Mouse (Mus musculus): ENCODE data around the gene Nop16. TPM values are rescaled to one million over a fixed set of nuclear protein-coding genes. Genes with fewer than 3 reads are reported as not detected.

The Nop16 gene
- total RNA-seq, 2 experiments from 2014 or later: 16.5 to 17.4 TPM

DNA sequence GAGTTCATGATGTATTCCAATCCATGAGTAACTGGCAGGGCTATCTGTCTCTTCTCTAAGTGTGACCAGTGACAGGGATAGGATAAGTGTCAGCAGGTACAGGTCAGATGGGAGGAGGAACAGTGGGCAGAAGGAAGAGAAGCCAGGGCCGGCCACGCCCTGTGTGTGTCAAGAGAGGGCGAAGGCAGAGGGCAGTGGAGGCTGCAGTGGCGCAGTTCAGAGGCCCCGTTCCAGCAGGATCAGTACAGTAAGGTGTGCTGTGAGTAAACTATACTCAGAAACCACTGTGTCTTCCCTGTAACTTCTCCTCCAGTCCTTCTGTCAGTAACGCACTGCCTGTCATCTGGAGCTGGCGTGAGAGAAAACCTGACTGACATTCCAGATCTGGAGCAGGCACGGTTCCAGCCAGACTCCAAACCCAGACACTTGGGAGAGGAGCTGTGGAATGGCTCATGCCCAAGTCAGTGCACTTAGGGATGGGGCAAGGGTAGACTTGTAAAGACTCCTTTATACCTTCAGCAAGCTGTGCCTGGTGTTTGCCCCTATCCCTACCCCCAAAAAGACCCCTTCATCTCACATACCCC lies 6.3 kb upstream of the Nop16 start:
- no peak for DNase-seq

DNA sequence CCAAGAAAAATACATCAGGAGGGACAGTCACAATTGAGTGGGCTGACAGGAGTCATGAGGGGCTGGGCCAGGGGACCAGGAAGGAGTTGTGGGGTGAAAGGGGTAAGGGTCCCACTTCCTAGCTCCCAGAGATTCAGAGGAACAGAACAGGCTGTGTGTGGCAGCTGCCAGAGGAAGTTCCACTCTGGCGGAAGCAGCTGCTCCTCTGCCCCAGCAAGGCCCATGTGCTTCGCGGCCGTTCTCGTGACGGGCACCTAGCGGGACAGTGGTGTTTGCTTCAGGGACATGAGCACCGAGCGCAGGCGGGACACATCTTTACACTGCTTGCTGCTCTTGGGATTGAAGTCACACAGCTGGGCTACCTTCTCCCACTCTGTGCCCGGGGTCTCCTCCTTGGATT lies 3.7 kb upstream of the Nop16 start:
- DNase-seq: no peak

DNA sequence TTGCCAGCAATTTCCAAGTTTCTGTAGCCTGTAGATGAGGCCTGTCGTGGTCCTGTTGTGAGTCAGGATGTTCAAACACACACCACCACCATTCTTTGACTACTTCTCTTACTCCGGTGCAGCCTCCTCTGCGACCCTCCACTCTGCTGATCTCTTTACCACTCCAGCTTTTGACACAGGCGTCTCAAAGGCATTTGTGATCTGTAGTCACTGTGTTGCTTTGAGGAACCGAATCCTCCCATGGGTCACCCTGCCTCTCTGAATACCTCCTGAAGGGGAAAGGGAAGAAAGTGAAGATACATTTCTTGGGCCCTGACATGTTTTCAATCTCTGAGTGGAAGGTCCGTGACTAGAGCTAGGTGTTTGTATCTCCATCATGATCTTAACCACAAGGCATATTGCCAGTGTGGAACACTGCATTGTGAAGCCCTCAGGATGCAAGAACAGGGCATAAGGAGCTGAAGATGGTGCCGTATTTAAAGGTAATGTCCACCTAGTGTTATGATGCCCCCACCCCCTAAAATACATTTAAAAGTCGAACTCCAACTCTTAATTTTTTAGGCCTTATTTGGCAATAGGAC lies 2.0 kb upstream of the Nop16 start:
- no peak for DNase-seq

DNA sequence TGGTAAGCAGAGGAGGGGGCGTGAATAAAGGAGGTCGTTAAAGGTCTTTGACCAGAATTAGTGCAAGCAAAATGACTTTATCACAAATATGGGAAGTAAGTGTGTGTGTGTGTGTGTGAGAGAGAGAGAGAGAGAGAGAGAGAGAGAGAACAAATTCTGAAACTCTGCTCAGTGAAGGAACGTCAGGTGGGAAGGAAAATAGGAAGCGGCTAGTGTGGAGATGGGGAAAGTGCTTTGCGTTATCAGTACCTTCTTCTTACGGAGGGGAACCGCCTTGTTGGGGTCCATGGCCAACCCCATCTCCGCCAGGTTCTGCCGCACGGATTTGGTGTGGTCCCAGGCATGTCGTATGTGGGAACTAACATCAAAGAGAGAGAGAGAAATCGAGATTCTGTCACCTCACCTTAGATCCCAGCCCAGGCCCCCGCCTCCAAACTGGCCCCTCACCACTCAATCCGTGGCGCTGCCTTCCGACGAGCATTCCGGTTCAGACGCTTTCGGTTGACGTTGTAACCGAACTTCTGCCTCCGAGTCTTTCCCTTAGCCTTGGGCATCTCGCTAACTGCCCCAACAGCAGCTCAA lies 385 bp downstream of the Nop16 start:
- no peak for DNase-seq

DNA sequence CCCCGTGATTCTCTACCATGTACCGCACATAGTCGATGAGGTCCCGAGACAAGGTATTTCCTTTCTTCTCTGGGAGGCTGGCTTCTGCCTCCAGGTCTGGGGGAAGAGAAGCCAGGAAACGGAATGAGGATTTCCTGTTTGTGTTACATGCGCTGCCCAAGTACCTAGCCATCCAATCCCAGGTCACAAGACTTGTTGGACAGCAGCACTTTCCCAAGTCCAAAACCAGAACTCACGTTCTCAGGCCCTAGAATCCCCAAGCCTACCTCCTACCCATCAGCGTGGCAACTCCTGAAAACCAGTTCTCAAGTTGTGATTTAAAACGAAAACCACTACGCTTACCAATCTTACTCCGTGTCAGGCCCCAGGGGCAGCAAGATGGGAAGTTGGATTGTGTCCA lies 4.1 kb downstream of the Nop16 start:
- no peak for DNase-seq

DNA sequence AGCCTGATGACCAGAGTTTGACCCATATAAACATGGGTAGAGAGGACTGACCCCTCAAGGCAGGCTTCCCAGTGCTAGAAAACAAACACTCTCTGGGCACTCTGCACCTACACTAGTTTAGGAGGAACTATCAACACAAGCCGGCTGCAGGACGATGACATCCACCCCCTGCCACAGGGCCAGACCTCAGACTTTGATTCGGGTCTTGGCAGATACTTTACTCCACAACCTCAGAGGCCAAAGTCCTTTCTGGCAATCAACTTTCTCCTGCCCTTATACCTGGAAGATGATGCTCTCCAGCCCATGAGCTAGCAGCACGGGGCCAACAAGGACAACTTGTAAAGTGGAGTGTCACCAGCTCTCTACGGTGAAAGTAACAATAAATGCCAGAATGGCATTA lies 7.0 kb downstream of the Nop16 start:
- DNase-seq: no peak

DNA sequence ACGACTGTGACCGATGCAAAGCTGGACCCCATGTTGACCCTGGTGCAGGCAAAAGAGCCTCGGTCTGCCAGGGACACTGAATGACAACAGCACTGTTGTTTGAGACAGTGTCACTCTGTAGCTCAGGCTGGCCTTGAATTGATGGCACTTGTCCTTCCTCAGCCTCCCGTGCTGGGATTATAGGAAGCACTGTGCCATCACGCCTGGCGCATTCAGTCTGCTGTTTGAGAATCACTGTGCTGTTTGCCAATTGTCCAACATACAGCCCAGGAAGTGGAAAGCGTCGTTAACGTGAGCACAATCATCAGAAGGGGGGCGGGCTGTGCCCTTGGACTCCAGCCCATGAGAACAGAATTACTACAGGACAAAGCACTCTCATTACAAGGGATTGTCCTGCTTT lies 7.8 kb downstream of the Nop16 start:
- DNase-seq: no peak

DNA sequence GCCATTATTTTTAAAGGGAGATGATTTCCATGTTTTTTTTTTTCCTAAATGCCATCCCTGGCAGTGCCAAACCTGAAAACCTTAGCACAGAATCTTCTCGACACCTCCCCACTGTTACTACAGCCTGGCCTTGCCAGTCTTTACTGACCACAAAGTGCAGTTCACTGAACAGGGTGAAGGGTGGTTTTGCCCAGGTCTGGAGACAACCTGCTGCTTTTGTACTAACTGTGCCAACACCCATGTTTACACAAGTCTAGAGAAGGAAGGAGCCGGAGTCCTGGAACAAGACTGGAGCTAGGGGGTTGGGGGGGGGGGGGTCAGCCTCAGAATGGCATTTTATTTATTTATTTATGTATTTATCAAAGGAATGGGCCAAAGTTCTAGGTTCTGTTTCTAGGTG lies 8.5 kb downstream of the Nop16 start:
- no peak for DNase-seq

DNA sequence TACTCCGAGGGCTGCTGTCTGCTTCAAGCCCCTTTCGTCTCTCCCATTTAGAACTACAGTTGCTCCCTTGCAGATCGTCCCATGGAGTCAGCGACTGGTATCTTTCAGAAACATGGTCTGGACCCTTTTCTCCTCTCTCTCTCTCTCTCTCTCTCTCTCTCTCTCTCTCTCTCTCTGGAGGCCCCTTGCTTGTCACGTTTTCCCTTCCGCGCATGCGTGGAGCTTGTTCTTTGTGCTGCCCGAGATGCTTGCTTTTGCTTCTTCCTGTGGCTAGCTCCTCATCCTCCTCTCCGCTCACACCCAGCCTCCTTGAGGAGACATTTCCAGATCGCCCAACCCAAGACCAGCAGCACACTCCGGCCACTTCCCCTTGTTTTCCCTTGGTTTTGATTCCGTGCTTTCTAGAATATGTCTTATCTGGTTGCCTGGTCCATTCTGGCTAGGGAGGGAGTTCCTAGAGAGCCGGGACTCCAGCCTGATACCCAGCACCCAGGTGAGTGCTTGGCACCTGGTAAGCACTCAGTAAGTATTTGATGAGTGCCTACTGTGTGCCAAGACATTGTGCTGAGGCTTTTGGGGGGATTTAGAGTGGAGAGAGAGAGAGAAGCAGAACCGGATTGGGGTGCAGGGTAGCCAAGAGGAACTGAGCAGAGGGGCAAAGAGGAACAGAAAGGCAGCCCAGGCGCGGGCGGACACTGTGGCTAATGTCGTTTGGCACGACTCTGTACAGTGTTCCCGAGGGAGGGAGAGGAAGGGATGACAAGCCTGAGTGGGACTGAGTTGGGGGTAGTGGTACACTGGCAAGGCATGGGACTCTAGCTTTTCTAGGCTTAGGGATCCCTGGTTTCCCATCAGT lies 12.0 kb downstream of the Nop16 start:
- no peak for DNase-seq

DNA sequence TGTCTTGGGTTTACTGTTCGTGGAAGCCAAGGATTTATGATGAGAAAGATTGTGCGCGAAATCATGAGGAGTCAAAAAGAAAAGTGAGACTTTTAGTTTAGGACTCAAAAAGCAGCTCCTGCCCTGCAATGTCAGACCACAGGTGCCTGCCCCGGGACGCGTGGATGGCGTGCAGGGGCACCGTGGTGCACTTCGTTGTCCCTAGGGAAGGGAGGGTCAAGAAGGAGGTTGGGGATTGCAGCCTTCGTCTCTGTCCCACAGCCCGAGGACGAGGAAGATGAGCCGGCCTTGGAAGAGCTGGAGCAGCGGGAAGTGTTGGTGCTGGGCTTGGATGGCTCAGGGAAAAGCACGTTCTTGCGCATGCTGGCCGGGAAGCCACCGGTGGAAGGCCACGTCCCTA lies 14.4 kb downstream of the Nop16 start:
- no peak for DNase-seq

DNA sequence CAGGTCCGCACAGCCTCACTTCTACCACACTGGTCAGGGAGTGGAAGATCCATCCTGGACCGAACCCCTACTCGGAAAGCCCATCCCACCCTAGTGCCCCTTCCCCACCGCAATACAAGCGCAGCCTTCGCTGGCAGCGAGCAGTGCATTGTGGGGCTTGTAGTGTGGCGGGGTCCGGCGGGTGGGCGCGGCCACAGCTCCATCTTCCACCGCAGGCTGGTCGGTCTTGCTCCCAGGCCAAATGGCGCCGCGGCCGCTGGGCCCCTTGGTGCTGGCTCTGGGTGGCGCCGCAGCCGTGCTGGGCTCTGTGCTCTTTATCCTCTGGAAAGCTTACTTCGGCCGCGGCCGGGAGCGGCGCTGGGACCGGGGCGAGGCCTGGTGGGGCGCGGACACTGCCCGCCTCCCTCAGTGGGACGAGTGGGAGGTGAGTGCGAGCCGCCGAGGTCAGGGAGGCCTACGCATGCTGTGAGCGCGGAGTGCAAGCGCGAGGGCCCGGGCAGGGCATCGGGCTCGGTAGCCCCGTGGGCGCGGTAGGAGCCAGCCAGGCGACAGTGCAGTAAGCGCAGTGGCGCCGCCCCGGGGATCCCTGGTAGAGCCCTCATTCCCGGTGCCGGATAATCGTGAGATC lies 14.9 kb downstream of the Nop16 start, which contains the start of gene Arl10:
Gene Arl10 (plus strand): TSS at position 162 of the 628 bp plus-strand sequence.
- peak; percentile 76 for DNase-seq

DNA sequence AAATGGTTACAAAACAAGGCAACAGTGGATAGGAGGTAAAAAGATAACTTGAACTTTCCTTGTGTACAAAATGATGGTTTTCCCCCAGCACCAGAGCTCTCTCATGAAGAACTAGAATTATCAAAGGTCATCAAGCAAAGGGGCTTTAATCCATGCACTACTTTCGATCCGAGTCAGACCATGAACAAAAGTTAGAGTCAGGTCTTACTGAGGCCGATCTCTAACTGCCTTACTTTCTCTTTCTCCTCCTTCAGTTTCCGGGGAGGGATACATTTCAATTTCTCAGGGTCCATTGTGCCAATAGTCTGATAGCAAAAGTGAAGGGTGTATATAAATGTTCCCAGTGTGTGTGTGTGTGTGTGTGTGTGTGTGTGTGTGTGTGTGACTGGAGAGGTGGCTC lies 17.3 kb downstream of the Nop16 start:
- no peak for DNase-seq

DNA sequence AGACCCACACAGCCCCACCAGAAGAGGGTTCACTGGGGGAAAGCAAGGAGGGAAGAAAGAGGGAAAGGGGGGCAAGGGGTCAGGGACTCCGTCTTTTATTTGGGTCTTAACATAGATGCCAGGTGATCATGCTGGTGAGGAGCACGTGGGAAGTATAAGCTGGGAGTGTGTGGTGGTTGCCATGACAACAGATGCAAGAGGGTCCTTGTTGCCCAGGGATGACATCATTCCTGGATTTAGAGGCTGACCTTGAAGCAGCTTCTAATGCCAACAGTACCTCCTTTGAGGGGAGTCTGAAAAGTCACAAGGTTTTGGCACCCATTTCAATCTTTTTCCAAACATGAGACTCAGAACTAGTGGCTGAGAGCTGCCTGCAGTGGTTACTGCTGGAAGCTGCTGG lies 18.3 kb downstream of the Nop16 start:
- DNase-seq: no peak

DNA sequence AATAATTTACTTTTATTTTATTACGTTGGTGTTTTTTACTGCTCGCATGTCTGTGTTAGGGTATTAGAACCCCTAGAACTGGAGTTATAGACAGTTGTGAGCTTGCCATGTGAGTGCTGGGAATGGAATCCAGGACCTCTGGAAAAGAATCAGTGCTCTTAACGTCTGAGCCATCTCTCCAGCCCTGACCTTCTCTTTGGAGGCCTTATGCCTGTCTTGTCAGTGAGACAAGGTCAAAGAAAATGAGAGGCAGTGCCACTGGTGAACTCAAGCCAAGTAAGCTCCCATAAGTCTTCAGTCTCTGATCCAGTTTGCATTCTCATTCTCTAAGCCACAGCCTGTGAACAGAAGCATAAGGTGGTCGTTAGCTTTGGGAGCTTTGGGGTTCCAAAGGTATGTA lies 19.2 kb downstream of the Nop16 start:
- DNase-seq: no peak

DNA sequence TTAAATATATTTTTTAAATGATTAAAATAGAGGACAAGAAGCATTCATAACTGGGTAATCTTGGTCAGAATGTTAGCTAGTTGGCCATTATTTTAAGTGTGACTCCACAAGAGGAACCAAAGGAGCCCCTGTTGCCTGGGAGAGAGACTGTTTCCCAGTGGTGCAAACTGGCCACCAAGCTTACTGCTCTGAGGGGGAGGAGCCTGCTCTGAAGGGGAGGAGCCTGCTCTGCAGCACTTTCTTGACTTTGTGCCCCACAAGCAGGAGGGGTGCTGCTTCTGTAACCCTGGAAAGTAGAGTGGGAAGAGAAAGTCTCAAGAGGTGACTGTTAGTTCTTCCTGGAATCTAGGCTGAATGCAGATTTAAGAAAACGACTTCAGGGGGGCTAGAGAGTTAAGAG lies 20.6 kb downstream of the Nop16 start:
- DNase-seq: no peak

DNA sequence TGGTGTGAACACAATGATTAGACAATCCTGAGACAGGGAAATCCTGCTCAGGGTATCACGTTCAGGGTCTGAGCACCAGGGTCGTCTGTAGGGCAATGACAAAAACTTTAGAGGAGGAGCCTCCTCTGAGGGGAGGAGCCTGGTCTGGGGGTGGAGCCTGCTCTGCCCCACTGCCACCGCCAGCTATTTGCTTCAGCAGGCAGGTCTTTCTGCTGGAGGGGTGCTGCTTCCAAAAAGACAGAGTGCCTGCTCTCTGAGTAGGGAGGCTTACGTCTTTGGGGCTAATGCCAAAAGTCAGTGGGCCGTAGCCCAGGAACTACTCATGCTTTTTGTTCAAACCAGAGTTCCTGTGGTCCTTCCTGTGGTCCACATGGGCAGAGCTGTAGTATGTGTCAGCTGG lies 21.5 kb downstream of the Nop16 start:
- no peak for DNase-seq

DNA sequence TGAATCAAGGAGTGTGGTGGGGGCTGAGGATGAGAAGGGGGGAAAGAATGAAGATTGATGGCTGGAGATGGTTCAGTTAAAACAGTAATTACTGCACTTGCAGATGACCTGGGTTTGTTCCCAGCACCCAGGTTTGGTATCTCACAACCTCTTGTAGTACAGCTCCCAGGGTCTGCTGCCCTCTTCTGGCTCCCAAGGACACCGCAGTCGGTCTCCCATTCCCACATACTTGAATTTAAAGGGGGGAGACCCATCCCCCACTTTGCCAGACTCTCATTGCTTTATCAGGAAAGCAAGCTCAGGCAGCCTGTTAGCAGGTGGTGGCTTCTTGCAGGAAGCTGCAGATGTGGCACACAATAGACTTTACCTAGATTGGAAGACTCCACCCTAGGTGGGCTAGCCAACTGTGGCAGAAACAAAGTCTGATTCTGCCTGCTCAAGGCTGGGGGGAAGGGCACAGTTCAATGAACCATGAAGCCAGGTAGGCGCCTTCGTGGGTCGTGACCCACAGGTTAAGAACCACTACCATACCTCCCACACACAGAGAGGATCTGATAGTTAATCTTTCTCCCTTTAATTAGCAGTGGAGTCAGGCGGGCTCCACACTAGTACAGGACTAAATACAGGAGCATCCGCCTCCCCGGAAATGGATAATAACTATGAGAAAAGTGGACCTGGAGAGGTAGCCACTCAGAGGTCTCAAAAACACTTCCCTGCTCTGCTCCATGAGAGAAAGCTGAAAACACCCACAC lies 24.1 kb downstream of the Nop16 start:
- DNase-seq: peak; percentile 31

DNA sequence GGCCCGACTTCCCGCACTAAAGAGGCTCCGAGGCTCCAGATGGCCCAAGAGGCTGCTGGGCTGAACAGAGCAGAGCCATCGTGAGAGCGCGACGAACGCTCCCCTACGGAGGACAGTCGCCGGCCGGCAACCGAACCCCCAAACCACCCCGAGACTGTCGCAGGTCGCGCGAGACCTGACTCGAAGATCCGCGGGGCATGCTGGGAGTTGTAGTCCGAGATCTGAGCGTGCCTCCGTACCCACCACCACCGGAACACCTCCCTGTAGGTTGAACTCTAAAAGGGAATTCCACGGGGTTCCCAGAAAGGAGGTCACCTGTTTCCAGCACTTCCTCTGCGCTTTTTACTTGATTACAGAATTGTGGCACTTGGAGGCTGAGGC lies 24.7 kb downstream of the Nop16 start, which contains the start of gene 4833439L19Rik:
Gene 4833439L19Rik (minus strand): TSS at position 235 of the 381 bp plus-strand sequence.
- peak; percentile 90 for DNase-seq

DNA sequence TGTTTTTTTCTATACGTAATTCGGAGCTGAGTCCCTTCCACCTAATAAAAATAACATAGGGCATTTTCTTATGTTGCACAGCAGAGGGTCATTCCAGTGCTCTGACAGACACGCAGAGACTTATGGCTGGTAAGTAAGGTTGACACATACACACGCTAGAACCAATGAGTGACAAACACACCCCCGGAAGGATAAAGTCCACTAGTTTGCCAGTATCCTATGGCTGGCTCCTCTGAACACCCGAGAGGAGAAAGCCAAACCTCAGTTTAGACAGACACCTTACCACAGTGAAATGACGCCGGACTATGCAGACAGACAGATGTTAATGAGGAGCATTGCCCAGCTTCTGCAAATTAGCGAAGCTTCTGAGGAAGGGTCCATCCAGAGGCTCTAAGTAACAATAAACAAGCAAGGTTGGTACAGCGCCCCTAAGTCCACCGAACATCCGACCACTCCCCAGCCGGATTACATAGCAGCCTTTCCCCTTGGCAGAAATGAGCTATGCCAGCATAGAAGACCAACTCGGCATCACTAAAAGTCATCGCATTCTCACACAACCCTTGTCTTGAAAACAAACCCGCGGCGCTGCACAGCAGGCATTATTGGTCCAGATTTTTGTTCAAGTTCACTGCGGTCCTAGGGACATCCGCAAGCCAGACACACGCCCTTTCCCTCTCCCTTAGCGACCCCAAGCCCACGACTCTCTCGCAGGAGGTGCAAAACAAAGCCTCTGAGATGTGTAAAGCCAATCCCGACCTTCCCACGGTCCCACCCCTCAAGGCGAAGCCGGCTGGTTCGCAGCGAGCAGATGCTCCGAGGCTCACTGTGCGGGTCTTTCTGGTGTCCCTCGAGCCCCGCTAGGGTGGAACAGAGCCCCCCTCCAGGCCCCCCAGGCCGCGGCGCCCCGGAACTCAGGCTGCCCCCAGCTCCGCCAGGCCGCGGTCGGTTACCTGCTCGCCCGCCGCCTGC lies 25.4 kb downstream of the Nop16 start:
- DNase-seq: no peak

DNA sequence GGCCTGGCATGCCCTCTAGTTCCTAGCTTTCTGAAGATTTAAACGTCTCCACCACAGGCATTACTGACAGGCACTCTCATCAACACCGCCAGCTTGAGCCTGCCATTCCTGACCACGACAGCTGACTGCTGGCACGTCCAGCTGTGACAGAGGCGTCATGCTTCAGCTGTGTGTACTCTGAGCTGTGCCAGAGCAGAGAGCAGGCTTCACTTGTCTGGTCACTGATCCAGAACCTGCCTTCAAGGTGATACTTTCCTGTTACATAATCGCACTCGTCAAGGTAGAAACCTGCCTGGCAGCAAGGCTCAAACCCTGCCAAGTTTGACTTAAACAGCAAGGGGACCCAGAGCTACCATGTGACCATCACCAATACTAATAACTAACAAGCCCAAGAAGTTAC lies 27.3 kb downstream of the Nop16 start:
- DNase-seq: peak; percentile 54

DNA sequence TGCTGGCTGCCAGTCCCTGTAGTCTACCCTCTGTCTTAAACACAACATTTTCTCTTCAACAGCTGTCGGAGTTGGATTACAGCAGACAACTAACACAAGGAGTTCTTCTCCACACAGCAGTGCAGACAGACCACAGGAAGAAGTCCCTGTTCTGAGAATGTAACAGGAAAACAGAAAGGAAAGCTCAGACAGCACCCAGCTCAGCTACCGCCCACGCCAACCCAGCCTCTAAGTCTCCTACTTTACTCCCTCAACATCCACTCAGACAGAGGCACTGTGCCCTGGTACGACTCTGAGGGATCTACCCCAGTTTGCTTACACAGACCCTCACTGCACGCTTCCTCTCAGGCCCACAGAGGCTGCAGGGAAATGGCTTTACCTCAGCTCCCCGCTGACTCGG lies 29.3 kb downstream of the Nop16 start:
- no peak for DNase-seq
